Mouse (Mus musculus) urinary bladder, adult 18-20 months (tissue): Measurements from ENCODE around the gene 4930544D05Rik.
A peak's percentile ranks its signal among the peaks of the same experiment; 100 is the strongest.

Experiments used
- DNase-seq, 2 experiments: peaks; one replicate each; pipeline ENCODE4 v3.0.0; 2022; ENCODE audit warnings: low spot score in 2 of 2, mixed read lengths in 2 of 2

The 4930544D05Rik gene

GRCm38 (mm10) chr11:70598451-70598953 lies 17.1 kb upstream of the 4930544D05Rik start:
- no peak for DNase-seq

- peak; percentile 59 to 67 for DNase-seq
Measured at GRCm38 (mm10) chr11:70605024-70605566, 10.6 kb upstream of the 4930544D05Rik start.

GRCm38 (mm10) chr11:70606717-70607116 lies 8.9 kb upstream of the 4930544D05Rik start:
- no peak for DNase-seq

GRCm38 (mm10) chr11:70607611-70608010 lies 8.0 kb upstream of the 4930544D05Rik start:
- DNase-seq, result no peak

GRCm38 (mm10) chr11:70608381-70609066 lies 7.1 kb upstream of the 4930544D05Rik start:
- DNase-seq, result no peak

- DNase-seq, result no peak
Measured at GRCm38 (mm10) chr11:70610752-70611151, 4.9 kb upstream of the 4930544D05Rik start.

- no peak for DNase-seq
Measured at GRCm38 (mm10) chr11:70612505-70612904, 3.1 kb upstream of the 4930544D05Rik start.

- peak; percentile 64 to 65 for DNase-seq
Measured at GRCm38 (mm10) chr11:70615074-70615473, 574 bp upstream of the 4930544D05Rik start.

GRCm38 (mm10) chr11:70619101-70619500 lies 3.5 kb downstream of the 4930544D05Rik start, which contains the start of gene Chrne:
TSS of gene Chrne (minus strand) at chr11:70619216.
- no peak for DNase-seq

- no peak for DNase-seq
Measured at GRCm38 (mm10) chr11:70621972-70622814, 6.5 kb downstream of the 4930544D05Rik start.

GRCm38 (mm10) chr11:70623053-70623742 lies 7.5 kb downstream of the 4930544D05Rik start:
- no peak for DNase-seq

GRCm38 (mm10) chr11:70625473-70625872 lies 9.8 kb downstream of the 4930544D05Rik start:
- peak in 1 of 2 experiments; percentile 29 for DNase-seq

- DNase-seq, result no peak
Measured at GRCm38 (mm10) chr11:70626877-70627276, 11.2 kb downstream of the 4930544D05Rik start.

GRCm38 (mm10) chr11:70628431-70628830 lies 12.8 kb downstream of the 4930544D05Rik start:
- DNase-seq, result no peak

- no peak for DNase-seq
Measured at GRCm38 (mm10) chr11:70629557-70629956, 13.9 kb downstream of the 4930544D05Rik start.

GRCm38 (mm10) chr11:70630129-70630528 lies 14.5 kb downstream of the 4930544D05Rik start:
- DNase-seq, result no peak

GRCm38 (mm10) chr11:70635601-70636000 lies 20.0 kb downstream of the 4930544D05Rik start:
- no peak for DNase-seq

- DNase-seq, result no peak
Measured at GRCm38 (mm10) chr11:70637764-70638163, 22.1 kb downstream of the 4930544D05Rik start.

- no peak for DNase-seq
Measured at GRCm38 (mm10) chr11:70638293-70638692, 22.6 kb downstream of the 4930544D05Rik start.

GRCm38 (mm10) chr11:70638714-70639278 lies 23.1 kb downstream of the 4930544D05Rik start, which contains the start of gene Gp1ba:
TSS of gene Gp1ba (plus strand) at chr11:70639122.
- DNase-seq, result no peak

- no peak for DNase-seq
Measured at GRCm38 (mm10) chr11:70639976-70640375, 24.3 kb downstream of the 4930544D05Rik start.
